Mouse (Mus musculus) midbrain, embryonic 15.5 days (tissue): ENCODE data around the gene Ncoa7. TPM values are rescaled to one million over a fixed set of nuclear protein-coding genes. Genes with fewer than 3 reads are reported as not detected.

Source experiments
- ATAC-seq: fragments of 200-750 bp; cut with Nextera tagmentation; replicated peaks from 2 replicates; pipeline ENCODE4 v1.8.0; 2017; ENCODE audit warnings: moderate TSS enrichment
- H3K27ac ChIP-seq: fragments of 300-500 bp; sonication (generic); 2 replicates; pipeline ENCODE4 v1.5.1; 2015; ENCODE audit warnings: mild to moderate bottlenecking, inconsistent platforms
- H3K27me3 ChIP-seq: fragments of 300-500 bp; sonication (generic); replicated peaks from 2 replicates; pipeline ENCODE4 v1.6.1; 2015; ENCODE audit warnings: inconsistent platforms
- H3K36me3 ChIP-seq: fragments of 300-500 bp; sonication (generic); replicated peaks from 2 replicates; pipeline ENCODE4 v1.6.1; 2015; ENCODE audit warnings: inconsistent platforms
- H3K4me1 ChIP-seq: fragments of 300-500 bp; sonication (generic); 2 replicates; pipeline ENCODE4 v1.6.1; 2015; ENCODE audit warnings: inconsistent platforms
- H3K4me2 ChIP-seq: fragments of 300-500 bp; sonication (generic); 2 replicates; pipeline ENCODE4 v1.6.1; 2015; ENCODE audit warnings: inconsistent platforms, mild to moderate bottlenecking, moderate library complexity
- H3K4me3 ChIP-seq: fragments of 300-500 bp; sonication (generic); 2 replicates; pipeline ENCODE4 v1.5.1; 2015; ENCODE audit warnings: mild to moderate bottlenecking, inconsistent platforms
- H3K9ac ChIP-seq: fragments of 300-500 bp; sonication (generic); 2 replicates; pipeline ENCODE4 v1.6.1; 2015; ENCODE audit warnings: mild to moderate bottlenecking, inconsistent platforms
- H3K9me3 ChIP-seq: fragments of 300-500 bp; sonication (generic); 2 replicates; pipeline ENCODE4 v1.6.1; 2016; ENCODE audit warnings: inconsistent platforms
- WGBS: fragments of 180-500 bp; shearing (Covaris S2); methylation state at CpG from one replicate; pipeline ENCODE4 v1.1.7; 2015; ENCODE audit warnings: mixed read lengths; 5-methylcytosine and 5-hydroxymethylcytosine counted together
- polyA plus RNA-seq: library from polyadenylated mRNA; unstranded; fragments of >200 nt; fragmentation: Nextera tagmentation; extraction: Ambion mirVana; gene quantifications from 2 replicates; pipeline ENCODE4 v1.2.1, GENCODE M21; 2015

Gene Ncoa7
- polyA plus RNA-seq, 1 experiment from 2014 or later, result 19.8 TPM

DNA sequence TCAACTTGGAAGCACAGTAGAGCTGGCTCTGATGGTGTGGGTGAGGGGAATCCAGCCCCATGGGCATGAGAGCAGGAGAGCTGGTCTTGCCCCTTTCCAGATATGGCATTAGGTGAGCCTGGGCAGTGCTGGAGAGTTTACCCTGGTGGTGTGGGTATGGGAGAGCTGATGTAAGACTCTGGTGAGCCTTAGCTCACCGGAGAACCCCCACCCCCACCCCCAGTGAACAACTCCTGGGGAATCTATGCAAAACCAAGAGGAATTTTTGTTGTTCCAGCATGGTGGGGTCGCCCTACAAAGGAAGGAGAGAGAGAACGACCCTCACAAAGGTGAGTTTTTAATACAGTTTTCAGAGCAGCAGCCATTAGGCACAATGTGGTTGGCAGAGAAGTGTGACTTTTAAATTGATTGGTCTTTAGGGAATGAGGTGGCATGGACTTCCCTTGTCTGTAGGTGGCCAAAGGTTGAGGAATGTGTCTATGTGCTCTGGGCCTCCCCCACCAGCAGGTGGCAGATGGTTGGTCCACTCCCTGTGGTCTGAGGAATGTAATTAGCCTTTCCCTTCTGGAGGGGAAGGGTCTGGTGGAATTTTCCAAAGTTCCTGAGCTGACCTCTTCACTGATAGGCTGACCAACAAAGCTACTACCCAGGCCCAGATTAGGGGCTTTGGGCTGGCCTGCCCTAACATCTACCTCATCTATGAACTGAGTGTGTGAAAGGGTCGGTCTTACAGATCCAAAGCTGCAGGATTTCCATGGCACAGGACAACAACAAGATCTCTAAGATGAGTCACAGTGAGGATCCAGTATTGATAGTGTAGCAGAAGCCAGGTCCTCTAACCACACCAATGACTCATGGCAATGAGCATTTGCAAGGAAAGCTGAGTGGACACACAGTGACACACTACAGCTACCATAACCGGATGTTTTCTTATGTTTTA is 73.7 kb downstream of the Ncoa7 start:
- Histone ChIP-seq H3K36me3 (no peaks in the 10 kb centered on the region), H3K9ac (no peak overlapping the region), H3K27ac (no peak overlapping the region), H3K4me2 (no peak overlapping the region), H3K27me3 (no peaks in the 10 kb centered on the region), H3K4me3 (no peak overlapping the region), H3K9me3 (no peaks in the 10 kb centered on the region), H3K4me1 (no peaks in the 10 kb centered on the region)
- ATAC-seq, result 0 out of 2 replicates have a peak, but pooled peaks have one; percentile 34
- WGBS, result 89% methylated on average over 5 of the region's 5 CpGs

GRCm38 (mm10) chr10:30723014-30723413 is 80.1 kb downstream of the Ncoa7 start:
- no peaks in the 10 kb centered on the region for H3K27me3 ChIP-seq
- H3K9me3 ChIP-seq, result no peaks in the 10 kb centered on the region
- H3K4me1 ChIP-seq, result no peaks in the 10 kb centered on the region
- no peak overlapping the region for H3K4me2 ChIP-seq
- H3K27ac ChIP-seq, result no peak overlapping the region
- ATAC-seq, result no peak
- no peak overlapping the region for H3K9ac ChIP-seq
- H3K4me3 ChIP-seq, result no peak overlapping the region
- 95% methylated on average over 1 of the region's 1 CpGs for WGBS
- H3K36me3 ChIP-seq, result no peaks in the 10 kb centered on the region

- Histone ChIP-seq H3K4me1 (no peaks in the 10 kb centered on the region), H3K27ac (no peak overlapping the region), H3K4me2 (no peak overlapping the region), H3K9me3 (no peaks in the 10 kb centered on the region), H3K27me3 (no peaks in the 10 kb centered on the region), H3K36me3 (no peaks in the 10 kb centered on the region), H3K9ac (no peak overlapping the region), H3K4me3 (no peak overlapping the region)
- 91% methylated on average over 3 of the region's 3 CpGs for WGBS
- ATAC-seq, result no peak
Measured at GRCm38 (mm10) chr10:30720556-30720955, 82.6 kb downstream of the Ncoa7 start.

GRCm38 (mm10) chr10:30719947-30720346 is 83.2 kb downstream of the Ncoa7 start:
- H3K4me1 ChIP-seq, result no peaks in the 10 kb centered on the region
- no peaks in the 10 kb centered on the region for H3K36me3 ChIP-seq
- no peaks in the 10 kb centered on the region for H3K9me3 ChIP-seq
- 85% methylated on average over 1 of the region's 1 CpGs for WGBS
- no peak for ATAC-seq
- H3K4me3 ChIP-seq, result no peak overlapping the region
- no peak overlapping the region for H3K4me2 ChIP-seq
- H3K9ac ChIP-seq, result no peak overlapping the region
- no peaks in the 10 kb centered on the region for H3K27me3 ChIP-seq
- no peak overlapping the region for H3K27ac ChIP-seq

- no peak overlapping the region for H3K9ac ChIP-seq
- no peaks in the 10 kb centered on the region for H3K4me1 ChIP-seq
- H3K27me3 ChIP-seq, result no peaks in the 10 kb centered on the region
- peak; percentile 77 for ATAC-seq
- no peaks in the 10 kb centered on the region for H3K36me3 ChIP-seq
- H3K4me2 ChIP-seq, result no peak overlapping the region
- WGBS, result 20% methylated on average over 4 of the region's 4 CpGs
- H3K27ac ChIP-seq, result no peak overlapping the region
- H3K9me3 ChIP-seq, result no peaks in the 10 kb centered on the region
- no peak overlapping the region for H3K4me3 ChIP-seq
Measured at GRCm38 (mm10) chr10:30718703-30719340, 84.3 kb downstream of the Ncoa7 start.

GRCm38 (mm10) chr10:30716171-30716570 is 87.0 kb downstream of the Ncoa7 start:
- Histone ChIP-seq H3K4me2 (no peak overlapping the region), H3K9me3 (no peaks in the 10 kb centered on the region), H3K4me1 (no peaks in the 10 kb centered on the region), H3K27me3 (no peaks in the 10 kb centered on the region), H3K4me3 (no peak overlapping the region), H3K9ac (no peak overlapping the region), H3K36me3 (no peaks in the 10 kb centered on the region), H3K27ac (no peak overlapping the region)
- ATAC-seq, result no peak

- Histone ChIP-seq H3K9ac (no peak overlapping the region), H3K27me3 (no peaks in the 10 kb centered on the region), H3K27ac (no peak overlapping the region), H3K9me3 (no peaks in the 10 kb centered on the region), H3K4me3 (no peak overlapping the region), H3K4me2 (no peak overlapping the region), H3K36me3 (no peaks in the 10 kb centered on the region), H3K4me1 (no peaks in the 10 kb centered on the region)
- 92% methylated on average over 1 of the region's 1 CpGs for WGBS
- ATAC-seq, result no peak
Measured at GRCm38 (mm10) chr10:30712540-30712939, 90.6 kb downstream of the Ncoa7 start.

DNA sequence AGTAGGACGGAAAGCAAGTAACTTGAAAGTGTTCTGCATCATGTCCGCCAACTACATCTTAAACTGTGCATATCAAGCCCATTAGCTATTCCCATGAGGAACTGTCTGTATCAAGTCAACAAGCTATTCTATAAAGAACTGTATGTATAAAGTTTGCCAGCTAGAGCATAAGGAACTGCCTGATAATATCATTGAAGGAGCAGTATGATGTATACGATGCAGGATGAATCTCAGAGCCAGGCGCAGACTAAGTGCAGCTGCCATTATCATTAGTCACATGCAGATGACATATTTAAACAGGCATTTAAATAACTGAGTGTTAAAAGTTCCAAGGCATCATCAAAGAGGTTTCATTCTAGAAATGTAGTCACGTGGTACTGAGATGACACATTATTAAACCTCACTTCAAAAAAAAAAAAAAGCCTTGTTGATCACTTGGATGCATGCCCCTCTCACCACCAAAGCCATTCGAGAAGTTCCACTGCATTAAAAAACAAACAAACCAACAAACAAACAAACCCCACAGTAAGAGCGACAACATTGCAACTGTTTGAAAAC is 93.2 kb downstream of the Ncoa7 start:
- no peak overlapping the region for H3K4me3 ChIP-seq
- H3K9me3 ChIP-seq, result no peaks in the 10 kb centered on the region
- 87% methylated on average over 7 of the region's 7 CpGs for WGBS
- no peak for ATAC-seq
- no peaks in the 10 kb centered on the region for H3K4me1 ChIP-seq
- H3K27me3 ChIP-seq, result no peaks in the 10 kb centered on the region
- H3K4me2 ChIP-seq, result no peak overlapping the region
- H3K9ac ChIP-seq, result no peak overlapping the region
- no peaks in the 10 kb centered on the region for H3K36me3 ChIP-seq
- no peak overlapping the region for H3K27ac ChIP-seq

- no peaks in the 10 kb centered on the region for H3K36me3 ChIP-seq
- no peaks in the 10 kb centered on the region for H3K9me3 ChIP-seq
- no peak overlapping the region for H3K4me3 ChIP-seq
- H3K27ac ChIP-seq, result no peak overlapping the region
- no peaks in the 10 kb centered on the region for H3K4me1 ChIP-seq
- H3K4me2 ChIP-seq, result no peak overlapping the region
- no peak for ATAC-seq
- WGBS, result 82% methylated on average over 5 of the region's 5 CpGs
- H3K27me3 ChIP-seq, result no peaks in the 10 kb centered on the region
- no peak overlapping the region for H3K9ac ChIP-seq
Measured at GRCm38 (mm10) chr10:30708039-30708438, 95.1 kb downstream of the Ncoa7 start.

- WGBS, result 86% methylated on average over 1 of the region's 1 CpGs
Measured at GRCm38 (mm10) chr10:30702663-30703062, 100.5 kb downstream of the Ncoa7 start.

GRCm38 (mm10) chr10:30686862-30687261 is 116.3 kb downstream of the Ncoa7 start:
- H3K27me3 ChIP-seq, result no peaks in the 10 kb centered on the region
- ATAC-seq, result no peak
- no peak overlapping the region for H3K4me3 ChIP-seq
- H3K4me1 ChIP-seq, result no peaks in the 10 kb centered on the region
- no peak overlapping the region for H3K4me2 ChIP-seq
- no peak overlapping the region for H3K9ac ChIP-seq
- 95% methylated on average over 3 of the region's 3 CpGs for WGBS
- H3K36me3 ChIP-seq, result 0 out of 2 replicates have a peak, but pooled peaks cover 9% of the 10 kb centered on the region
- no peak overlapping the region for H3K27ac ChIP-seq
- no peaks in the 10 kb centered on the region for H3K9me3 ChIP-seq

More at GRCm38 (mm10) chr10:30702663-30703062, 100.5 kb downstream of the Ncoa7 start:
- Histone ChIP-seq H3K36me3 (0 out of 2 replicates have a peak, but pooled peaks cover 2% of the 10 kb centered on the region), H3K4me3 (no peak overlapping the region), H3K27me3 (no peaks in the 10 kb centered on the region), H3K9me3 (no peaks in the 10 kb centered on the region), H3K9ac (no peak overlapping the region), H3K4me2 (no peak overlapping the region), H3K27ac (no peak overlapping the region), H3K4me1 (no peaks in the 10 kb centered on the region)
- ATAC-seq, result no peak

DNA sequence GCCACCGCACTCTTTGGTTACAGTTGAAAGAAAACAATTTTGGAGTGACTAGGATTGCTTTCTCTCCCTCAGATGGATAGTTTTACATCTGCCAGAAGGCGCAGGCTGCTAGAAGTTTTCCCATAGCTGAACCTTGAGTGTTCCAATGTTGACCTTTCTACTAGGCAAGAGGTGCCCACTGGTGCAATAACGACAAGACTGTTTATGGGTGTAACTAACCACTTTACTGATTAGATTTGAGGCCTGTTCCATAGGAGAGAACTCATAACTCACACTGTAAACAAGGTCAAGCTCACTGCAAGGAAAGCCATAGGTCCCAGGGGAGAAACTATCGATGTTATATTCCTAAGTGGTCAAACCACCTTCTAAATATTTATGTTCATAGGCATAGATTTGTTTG is 119.7 kb downstream of the Ncoa7 start:
- Histone ChIP-seq H3K4me1 (no peaks in the 10 kb centered on the region), H3K4me3 (no peak overlapping the region), H3K27me3 (no peaks in the 10 kb centered on the region), H3K9ac (no peak overlapping the region), H3K9me3 (no peaks in the 10 kb centered on the region), H3K27ac (no peak overlapping the region), H3K4me2 (no peak overlapping the region), H3K36me3 (no peaks in the 10 kb centered on the region)
- WGBS, result 96% methylated on average over 4 of the region's 4 CpGs
- ATAC-seq, result no peak
